Mouse (Mus musculus): ENCODE data around the gene Hoxd8. TPM values are rescaled to one million over a fixed set of nuclear protein-coding genes. Genes with fewer than 3 reads are reported as not detected.

The Hoxd8 gene
- polyA plus RNA-seq, 1 experiment: not detected

DNA sequence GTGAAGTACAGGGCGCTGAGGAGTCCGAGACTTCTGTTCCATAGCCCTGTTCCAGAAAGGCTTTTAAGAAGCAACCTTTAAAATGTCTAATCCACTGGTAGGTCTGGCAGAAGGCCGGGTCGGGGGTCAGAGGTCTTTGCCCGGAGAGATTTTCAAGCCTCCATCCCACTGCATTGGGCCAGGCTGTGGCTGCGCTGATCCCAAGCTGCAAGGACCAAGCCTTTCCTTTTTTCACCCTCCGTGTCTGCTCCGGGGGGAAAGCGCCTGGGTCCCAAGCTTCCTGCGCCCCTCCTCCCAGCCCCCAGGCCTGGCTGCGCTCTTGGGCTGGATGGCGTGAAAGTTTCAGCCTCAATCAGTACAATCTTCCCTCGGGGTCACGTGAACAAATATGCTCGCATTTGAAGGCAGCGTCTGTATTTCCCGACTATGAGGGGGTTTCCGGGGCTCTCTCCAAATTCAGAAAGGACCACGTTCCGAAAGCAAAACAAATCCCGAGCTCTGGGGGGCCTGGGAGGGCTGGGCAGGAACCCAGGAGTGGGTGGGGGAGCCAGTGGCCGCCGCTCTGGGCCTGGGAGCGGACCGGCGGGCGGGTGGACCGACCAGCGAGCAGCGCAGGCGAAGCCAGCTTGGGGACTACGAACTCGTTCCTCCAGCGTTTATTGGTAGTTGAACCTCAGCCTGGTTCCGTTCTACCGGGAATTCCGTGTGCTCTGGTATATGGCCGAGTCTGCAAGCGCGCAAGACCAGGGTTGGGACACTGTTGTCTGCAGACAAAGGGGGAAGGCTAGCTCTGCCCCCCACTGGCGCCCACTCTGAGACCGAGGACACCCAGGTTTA is 31.7 kb downstream of the Hoxd8 start:
- H3K27me3 ChIP-seq (ENCODE audit: control insufficient read depth, insufficient read depth, low read length): peaks cover 17% of the 10 kb centered on the region; the same call in 1 of the 2 replicates
- WGBS: 1% methylated on average over 42 of the region's 42 CpGs
- TF ChIP-seq CTCF (IDR thresholded peaks at IDR 0.05; ENCODE audit: borderline replicate concordance, insufficient read depth, low read depth, low read length) (no peak), POLR2A (IDR thresholded peaks at IDR 0.05; ENCODE audit: borderline replicate concordance, insufficient read depth, low read length) (no peak)
- DNase-seq: no peak
- no peak overlapping the region for H3K4me3 ChIP-seq (replicated peaks; ENCODE audit: insufficient read depth, low read depth, low read length)
- no peaks in the 10 kb centered on the region for H3K4me1 ChIP-seq (ENCODE audit: control insufficient read depth, insufficient read depth, low read length)
- H3K27ac ChIP-seq (ENCODE audit: insufficient read depth, low read length): no peak overlapping the region

DNA sequence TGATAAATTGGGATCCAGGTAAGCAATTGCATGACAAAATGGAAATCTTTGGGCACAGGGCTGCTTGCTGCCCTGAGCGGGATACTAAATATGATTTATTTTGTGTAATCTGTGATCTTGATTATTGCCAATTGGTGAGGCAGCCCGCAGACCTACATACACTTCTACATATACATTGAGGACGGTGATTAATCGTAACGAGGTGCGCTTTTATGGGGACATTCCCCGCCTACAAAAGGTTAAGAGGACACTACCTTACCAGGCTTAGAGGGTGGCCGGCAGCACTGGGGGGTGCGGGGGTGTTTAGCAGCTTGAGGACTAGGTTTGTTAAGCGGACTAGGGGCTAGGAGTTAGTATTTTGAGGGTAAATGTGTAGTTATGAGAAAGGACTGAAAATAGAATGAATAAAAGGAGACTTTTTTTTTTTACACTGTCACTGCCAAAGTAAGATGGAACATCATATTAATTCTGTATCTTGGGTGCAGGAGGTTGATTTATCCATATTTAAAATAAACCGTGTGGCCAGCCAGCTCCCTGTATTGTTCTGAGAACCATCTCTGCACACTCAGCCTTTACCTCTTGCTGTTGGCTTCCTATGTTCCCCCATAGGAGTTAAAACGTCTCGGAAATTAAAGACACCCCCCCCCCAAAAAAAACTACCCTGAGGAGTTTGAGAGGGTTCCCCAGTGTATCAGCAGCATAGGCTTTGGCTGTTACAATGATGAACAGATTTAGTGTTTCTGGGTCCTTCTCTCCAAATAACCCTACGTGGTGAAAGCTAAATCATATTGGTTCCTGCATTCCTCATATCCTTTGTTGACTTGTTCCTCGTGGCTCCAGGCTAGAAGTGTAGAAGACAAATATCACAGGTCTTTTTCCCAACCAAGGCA is 32.5 kb downstream of the Hoxd8 start:
- H3K27ac ChIP-seq (ENCODE audit: insufficient read depth, low read length): no peak overlapping the region
- DNase-seq: no peak
- H3K4me1 ChIP-seq (ENCODE audit: control insufficient read depth, insufficient read depth, low read length): no peaks in the 10 kb centered on the region
- TF ChIP-seq CTCF (IDR thresholded peaks at IDR 0.05; ENCODE audit: borderline replicate concordance, insufficient read depth, low read depth, low read length) (no peak), POLR2A (IDR thresholded peaks at IDR 0.05; ENCODE audit: borderline replicate concordance, insufficient read depth, low read length) (no peak)
- H3K27me3 ChIP-seq (ENCODE audit: control insufficient read depth, insufficient read depth, low read length): peaks cover 16% of the 10 kb centered on the region; the same call in 1 of the 2 replicates
- no peak overlapping the region for H3K4me3 ChIP-seq (replicated peaks; ENCODE audit: insufficient read depth, low read depth, low read length)
- WGBS: 5% methylated on average over 15 of the region's 15 CpGs

DNA sequence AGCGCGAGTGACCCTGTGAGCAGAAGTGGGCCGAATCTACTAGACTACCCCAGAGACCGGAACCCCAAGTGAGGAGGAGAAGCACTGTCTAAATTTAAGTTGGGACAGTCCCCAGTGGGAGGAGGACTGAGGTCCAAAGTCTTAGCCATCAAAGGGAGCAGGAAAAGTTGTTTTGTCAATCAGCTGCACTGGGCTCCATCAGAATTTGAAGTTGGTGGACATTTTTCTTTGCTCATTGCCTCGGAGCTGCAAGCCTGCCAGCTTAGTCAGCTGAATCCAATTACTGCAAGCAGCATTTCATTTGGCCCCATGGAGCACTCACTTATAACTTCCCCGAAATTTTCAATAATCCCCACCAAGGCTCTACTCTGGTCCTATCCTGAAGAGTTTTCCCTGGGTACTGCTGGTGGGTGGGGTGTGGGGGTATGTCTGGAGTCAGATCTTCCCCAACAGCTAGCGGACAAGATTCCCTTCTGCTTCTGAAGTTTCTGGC is 33.2 kb downstream of the Hoxd8 start:
- Histone ChIP-seq H3K4me3 (replicated peaks; ENCODE audit: insufficient read depth, low read depth, low read length) (no peak overlapping the region), H3K27ac (ENCODE audit: insufficient read depth, low read length) (no peak overlapping the region), H3K27me3 (ENCODE audit: control insufficient read depth, insufficient read depth, low read length) (peaks cover 14% of the 10 kb centered on the region; the same call in 1 of the 2 replicates), H3K4me1 (ENCODE audit: control insufficient read depth, insufficient read depth, low read length) (no peaks in the 10 kb centered on the region)
- DNase-seq: no peak
- 5% methylated on average over 7 of the region's 7 CpGs for WGBS
- TF ChIP-seq CTCF (IDR thresholded peaks at IDR 0.05; ENCODE audit: borderline replicate concordance, insufficient read depth, low read depth, low read length) (no peak), POLR2A (IDR thresholded peaks at IDR 0.05; ENCODE audit: borderline replicate concordance, insufficient read depth, low read length) (no peak)

DNA sequence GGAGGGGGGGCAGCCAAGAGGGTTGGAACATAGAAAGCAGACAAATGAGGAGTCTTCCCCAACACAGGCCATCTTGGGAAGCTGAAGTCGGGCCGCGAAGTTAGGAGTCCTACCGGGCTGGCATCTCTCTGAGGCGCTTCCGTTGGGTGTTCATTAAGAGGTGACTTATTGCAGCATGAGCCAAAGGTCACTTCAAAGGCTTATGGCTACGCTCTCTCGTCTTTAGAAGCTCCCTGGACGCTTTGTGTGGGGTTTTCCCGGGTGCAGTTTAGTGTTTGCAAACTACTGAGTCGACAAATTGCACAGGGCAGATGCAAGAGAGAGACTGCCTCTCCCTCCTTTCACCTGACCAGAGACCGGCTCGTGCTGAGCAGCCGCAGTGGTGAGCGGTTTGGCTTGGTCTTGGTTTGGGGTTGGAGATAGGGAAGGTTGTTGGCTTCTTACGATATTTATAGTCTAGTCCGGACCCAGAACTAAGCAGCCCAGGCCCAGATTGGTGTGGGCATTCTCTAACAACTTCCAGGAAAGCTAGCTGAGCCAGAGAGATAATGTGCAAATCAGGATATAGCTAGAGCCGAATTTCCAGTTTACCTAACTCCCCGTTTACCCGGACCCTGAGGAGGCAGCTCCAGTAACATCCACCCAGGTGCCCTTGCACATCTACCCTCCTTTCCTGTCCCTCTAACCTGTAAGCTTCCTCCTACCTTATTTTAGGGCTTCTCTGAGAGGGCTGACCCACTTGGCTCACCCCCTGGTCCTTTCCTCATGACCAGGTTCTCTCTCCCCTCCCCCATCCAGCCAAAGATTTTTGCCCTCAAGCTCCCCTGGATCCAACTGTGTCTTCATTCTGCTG is 34.4 kb downstream of the Hoxd8 start:
- 2% methylated on average over 20 of the region's 20 CpGs for WGBS
- Histone ChIP-seq H3K27me3 (ENCODE audit: control insufficient read depth, insufficient read depth, low read length) (peaks cover 7% of the 10 kb centered on the region; the same call in 1 of the 2 replicates), H3K27ac (ENCODE audit: insufficient read depth, low read length) (no peak overlapping the region), H3K4me3 (replicated peaks; ENCODE audit: insufficient read depth, low read depth, low read length) (no peak overlapping the region), H3K4me1 (ENCODE audit: control insufficient read depth, insufficient read depth, low read length) (no peaks in the 10 kb centered on the region)
- TF ChIP-seq POLR2A (IDR thresholded peaks at IDR 0.05; ENCODE audit: borderline replicate concordance, insufficient read depth, low read length): no peak
- no peak for TF ChIP-seq CTCF (IDR thresholded peaks at IDR 0.05; ENCODE audit: borderline replicate concordance, insufficient read depth, low read depth, low read length)
- DNase-seq: no peak

DNA sequence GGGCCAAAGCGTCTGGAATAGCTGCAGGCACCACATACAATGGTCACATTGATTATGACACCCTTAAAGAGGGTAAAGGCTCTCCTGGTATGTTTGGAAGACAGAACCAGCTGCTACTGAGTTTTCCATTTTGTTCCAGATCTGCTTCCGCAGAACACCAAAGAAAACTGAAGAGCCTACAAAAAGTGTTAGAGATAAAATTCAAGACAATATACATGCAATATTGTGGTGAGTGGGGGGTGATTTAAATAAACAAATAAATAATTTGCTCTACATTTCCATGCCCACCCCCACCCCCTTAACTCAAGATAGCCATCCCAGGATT is 35.0 kb downstream of the Hoxd8 start:
- peaks cover 5% of the 10 kb centered on the region; the same call in 1 of the 2 replicates for H3K27me3 ChIP-seq (ENCODE audit: control insufficient read depth, insufficient read depth, low read length)
- TF ChIP-seq POLR2A (IDR thresholded peaks at IDR 0.05; ENCODE audit: borderline replicate concordance, insufficient read depth, low read length): no peak
- TF ChIP-seq CTCF (IDR thresholded peaks at IDR 0.05; ENCODE audit: borderline replicate concordance, insufficient read depth, low read depth, low read length): no peak
- 3% methylated on average over 2 of the region's 2 CpGs for WGBS

DNA sequence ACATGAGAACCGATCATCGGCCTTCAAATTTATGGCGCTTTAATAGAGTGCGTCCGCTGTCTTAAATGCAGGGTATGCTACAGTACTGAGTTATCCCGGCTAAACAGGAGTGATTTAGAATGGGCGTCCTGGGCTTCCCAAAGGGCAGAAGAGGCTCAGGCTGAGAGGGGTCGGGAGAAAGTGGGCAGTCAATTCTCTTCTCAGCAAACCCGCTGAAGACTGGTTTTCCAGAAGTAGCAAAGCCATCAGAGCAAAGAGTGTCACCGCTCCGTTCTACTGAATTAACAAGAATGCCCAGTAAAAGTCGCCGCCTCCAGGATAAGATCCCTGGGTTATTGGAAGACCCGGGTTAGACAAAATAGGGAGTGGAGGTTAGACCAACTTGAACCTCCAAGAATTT is 35.5 kb downstream of the Hoxd8 start:
- TF ChIP-seq CTCF (IDR thresholded peaks at IDR 0.05; ENCODE audit: borderline replicate concordance, insufficient read depth, low read depth, low read length) (no peak), POLR2A (IDR thresholded peaks at IDR 0.05; ENCODE audit: borderline replicate concordance, insufficient read depth, low read length) (no peak)
- Histone ChIP-seq H3K4me1 (ENCODE audit: control insufficient read depth, insufficient read depth, low read length) (no peaks in the 10 kb centered on the region), H3K27me3 (ENCODE audit: control insufficient read depth, insufficient read depth, low read length) (peaks cover 3% of the 10 kb centered on the region; the same call in 1 of the 2 replicates), H3K4me3 (replicated peaks; ENCODE audit: insufficient read depth, low read depth, low read length) (no peak overlapping the region), H3K27ac (ENCODE audit: insufficient read depth, low read length) (no peak overlapping the region)
- WGBS: 3% methylated on average over 14 of the region's 14 CpGs
- DNase-seq: no peak

More for the DNA sequence above, 35.0 kb downstream of the Hoxd8 start:
- Histone ChIP-seq H3K4me3 (replicated peaks; ENCODE audit: insufficient read depth, low read depth, low read length) (no peak overlapping the region), H3K4me1 (ENCODE audit: control insufficient read depth, insufficient read depth, low read length) (no peaks in the 10 kb centered on the region), H3K27ac (ENCODE audit: insufficient read depth, low read length) (no peak overlapping the region)
- DNase-seq: no peak

Measured in cerebellum, adult 2 months (tissue).